Mouse (Mus musculus) thymus, adult 2 months (tissue): ENCODE results near the gene Tpte.

Experiments used
- CTCF ChIP-seq: fragments of 200-500 bp; IDR thresholded peaks from 2 replicates; pipeline ENCODE4 v1.5.1; 2012; ENCODE audit warnings: mild to moderate bottlenecking, control low read depth, low read length, moderate library complexity, borderline replicate concordance; ENCODE audit not compliant: control insufficient read depth, poor library complexity, insufficient read depth; ENCODE audit errors: extremely low read depth
- POLR2A ChIP-seq: fragments of 200-500 bp; IDR thresholded peaks from 2 replicates; pipeline ENCODE4 v1.6.1; 2012; ENCODE audit warnings: mild to moderate bottlenecking, low read length, control low read depth, moderate library complexity; ENCODE audit not compliant: control insufficient read depth, poor library complexity, insufficient read depth; ENCODE audit errors: extremely low read depth

GRCm38 (mm10) chr8:22390766-22391463, 107.7 kb downstream of the Tpte start:
- TF ChIP-seq CTCF (no peak), POLR2A (no peak)
